Mouse (Mus musculus): Measurements from ENCODE around the gene Rpgrip1.

GRCm38 (mm10) chr14:52133584-52133983 lies 23.1 kb downstream of the Rpgrip1 start:
- TF ChIP-seq CTCF (IDR thresholded peaks at IDR 0.05; ENCODE audit: low read depth) (no peak), EP300 (optimal IDR thresholded peaks at IDR 0.05) (no peak)
